Mouse (Mus musculus) testis, postnatal 14 days (tissue): ENCODE data around the gene Abhd17a.

Experiments used
- DNase-seq: peaks from one replicate; pipeline ENCODE4 v3.0.0; 2021; ENCODE audit warnings: low spot score

The Abhd17a gene

DNA sequence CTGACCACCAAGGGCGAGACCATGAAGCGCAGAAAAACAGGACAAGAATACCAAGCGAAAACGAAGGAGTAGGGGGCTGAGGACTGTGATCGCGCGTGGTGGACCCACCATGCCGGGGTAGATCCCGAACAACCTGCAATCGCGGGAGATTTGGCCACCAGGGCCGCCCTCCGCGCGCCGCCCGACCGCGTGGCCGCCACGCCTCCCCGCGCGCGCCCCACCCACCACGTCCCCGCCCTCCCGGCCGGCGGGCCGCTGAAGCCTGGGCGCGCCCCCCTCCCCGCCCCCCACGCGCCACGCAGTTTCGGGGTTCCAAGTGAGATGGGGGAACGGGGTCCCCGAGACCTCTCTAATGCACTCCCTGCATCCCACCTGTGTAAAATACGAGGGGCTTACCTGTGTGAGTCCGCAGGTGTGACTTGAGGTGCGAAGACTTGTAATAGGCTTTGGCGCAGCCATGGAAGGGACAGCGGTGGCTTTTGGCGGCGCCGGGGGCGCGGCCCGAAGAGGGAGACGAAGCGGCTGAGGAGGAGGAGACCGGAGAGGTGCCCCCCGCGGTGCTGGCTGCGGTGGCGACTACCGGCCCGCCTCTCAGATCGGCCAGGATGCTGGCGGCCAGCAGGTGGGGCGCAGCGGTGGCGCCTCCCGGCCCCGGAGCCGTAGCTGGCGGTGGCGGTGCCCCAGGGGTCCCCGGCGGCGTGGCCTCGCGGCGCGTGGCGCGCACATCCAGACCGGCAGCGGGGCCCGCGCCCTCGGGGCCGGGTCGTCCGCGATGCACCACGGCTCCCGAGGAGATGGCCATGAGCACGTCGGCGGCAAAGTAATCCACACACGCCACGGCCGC lies 13.6 kb downstream of the Abhd17a start:
- peak; percentile 58 for DNase-seq

DNA sequence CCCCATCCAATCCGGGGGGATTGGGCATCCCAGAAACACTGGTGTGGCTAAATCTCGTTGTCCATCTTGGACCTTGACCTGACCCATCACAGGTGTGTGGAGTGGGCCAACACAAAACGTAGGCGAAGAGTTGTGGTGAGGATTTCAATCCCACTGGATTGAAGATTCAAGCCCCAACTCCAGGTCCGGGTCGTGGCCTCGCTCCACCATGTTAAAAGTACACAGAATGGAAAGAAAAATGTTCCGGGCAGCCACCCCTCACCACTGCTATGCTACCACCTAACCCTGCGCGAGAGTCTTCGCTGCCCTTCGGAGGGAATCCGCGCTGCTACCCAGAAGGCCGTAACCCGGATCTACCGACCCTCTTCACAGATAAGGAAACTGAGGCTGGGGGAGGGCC lies 14.2 kb downstream of the Abhd17a start:
- no peak for DNase-seq

DNA sequence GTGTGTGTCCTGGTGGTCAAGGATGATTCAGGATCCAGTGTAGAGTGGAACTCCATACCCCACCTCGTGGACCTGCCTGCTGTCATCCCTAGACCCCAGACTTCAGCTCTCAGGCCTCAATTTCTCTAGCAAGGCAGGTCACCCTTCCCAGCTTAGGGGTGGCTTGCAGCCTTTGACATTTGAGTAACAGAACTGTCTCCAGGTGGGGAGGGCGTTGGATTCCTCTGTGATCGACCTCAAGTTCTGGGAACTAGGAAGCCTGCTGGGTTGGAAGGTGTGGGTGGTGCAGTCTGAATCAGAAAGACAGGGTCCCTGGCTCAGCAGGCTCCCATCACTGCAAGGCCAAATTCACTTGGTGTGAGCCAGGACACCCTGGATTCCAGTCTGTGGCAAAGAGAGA lies 15.2 kb downstream of the Abhd17a start:
- no peak for DNase-seq

GRCm38 (mm10) chr10:80573944-80574343 lies 16.2 kb downstream of the Abhd17a start:
- DNase-seq = no peak

DNA sequence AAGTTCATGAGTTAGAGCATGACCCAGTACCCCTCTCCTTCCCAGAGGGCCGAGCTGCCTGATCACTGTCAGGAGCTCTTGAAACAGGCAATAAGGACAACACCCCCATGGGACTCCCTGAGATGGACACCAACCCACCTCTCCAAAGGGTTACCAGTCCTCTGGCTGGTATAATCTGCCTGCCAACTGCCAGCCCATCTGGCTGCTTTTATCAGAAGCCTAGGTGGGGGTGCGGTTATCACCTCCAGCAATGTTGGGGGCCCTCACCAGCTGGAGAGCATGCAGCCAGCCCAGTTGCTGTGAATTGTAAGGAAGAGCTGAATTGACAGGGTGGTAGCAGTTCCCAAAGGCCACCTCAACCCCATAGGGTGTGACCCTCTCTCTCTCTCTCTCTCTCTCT lies 17.7 kb downstream of the Abhd17a start:
- DNase-seq = no peak

DNA sequence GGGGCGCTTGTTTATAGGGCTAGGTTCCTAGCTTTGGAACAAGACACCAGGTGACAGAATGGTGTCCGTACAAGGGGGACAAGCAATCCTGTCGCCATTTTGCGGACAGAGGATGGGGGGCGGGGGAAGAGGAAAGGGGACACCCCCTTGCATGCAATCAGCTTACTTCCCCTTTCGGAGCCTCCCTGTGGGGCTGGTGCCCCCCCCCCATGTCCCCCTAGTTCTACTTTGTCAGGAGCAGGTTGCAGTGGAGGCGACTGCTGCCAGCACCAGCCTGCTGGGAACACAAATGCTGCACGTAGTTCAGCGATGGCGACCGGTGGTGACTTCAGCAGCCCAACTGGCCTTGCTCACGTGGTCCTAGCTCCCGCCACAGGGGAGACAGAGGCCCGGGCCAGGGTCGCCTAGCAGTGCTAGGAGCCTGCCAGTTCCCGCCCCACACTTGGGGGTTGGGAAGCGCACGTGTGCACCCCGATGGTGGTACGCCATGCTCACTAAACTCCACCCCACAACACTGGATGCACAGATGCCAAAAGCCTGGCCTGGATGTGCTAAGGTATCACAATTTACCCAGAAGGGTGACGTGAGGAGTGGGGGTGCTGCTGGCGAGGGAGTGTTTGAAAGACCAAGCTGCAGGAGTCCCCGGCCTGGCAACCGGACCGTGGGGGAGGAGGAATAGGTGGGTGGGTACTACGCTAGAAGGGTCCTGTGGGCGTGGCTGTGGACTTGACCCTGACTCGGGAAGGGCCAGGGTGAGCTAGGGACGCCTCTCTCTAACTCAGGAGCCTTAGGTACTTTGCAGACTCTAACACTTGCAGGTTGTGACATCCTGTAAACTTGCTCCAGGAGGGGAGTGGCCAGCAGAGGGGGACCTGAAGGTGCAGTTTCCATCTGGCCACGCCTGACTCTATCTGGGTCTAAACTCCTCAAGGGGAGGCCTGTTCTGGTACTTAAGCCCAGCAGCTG lies 19.0 kb downstream of the Abhd17a start:
- no peak for DNase-seq

DNA sequence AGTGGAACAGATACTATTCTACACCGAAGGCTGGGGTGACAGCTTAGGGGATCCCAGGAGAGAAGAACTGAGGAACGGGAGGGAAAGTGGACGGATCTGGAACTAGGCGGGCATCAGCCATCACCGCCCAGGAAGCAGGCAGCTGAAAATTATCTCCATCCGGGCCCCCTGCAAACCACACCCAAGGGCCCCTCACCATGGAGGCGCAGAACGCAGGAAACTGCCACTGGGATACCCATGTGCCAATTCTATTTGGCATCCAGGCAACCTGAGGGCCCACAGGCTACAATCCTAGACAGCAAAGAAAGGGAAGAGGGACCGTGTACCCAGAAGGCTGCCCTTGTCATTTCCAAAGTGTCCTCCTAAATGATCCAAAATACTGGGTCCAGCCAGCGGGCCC lies 19.7 kb downstream of the Abhd17a start:
- no peak for DNase-seq

DNA sequence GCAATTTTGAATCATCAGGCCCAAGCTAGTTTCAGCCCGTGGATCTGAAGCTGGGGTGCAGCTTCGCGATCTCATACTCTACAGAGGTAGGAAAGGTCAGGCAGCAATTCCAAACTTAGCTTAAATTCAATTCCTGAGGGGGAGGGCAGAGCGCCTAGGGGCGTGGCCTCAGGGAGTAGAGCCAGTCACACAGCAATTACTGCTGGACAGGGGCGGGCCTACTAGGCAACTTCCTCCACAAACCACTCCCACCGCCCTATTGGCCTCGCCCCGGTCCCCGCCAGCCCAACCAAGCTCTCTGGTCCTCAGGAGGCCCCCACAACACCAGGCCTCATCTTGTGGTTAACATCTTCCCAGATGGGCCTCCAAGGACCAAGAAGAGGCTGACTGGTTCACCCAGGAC lies 20.5 kb downstream of the Abhd17a start:
- peak; percentile 77 for DNase-seq

GRCm38 (mm10) chr10:80568876-80569275 lies 21.3 kb downstream of the Abhd17a start:
- no peak for DNase-seq

DNA sequence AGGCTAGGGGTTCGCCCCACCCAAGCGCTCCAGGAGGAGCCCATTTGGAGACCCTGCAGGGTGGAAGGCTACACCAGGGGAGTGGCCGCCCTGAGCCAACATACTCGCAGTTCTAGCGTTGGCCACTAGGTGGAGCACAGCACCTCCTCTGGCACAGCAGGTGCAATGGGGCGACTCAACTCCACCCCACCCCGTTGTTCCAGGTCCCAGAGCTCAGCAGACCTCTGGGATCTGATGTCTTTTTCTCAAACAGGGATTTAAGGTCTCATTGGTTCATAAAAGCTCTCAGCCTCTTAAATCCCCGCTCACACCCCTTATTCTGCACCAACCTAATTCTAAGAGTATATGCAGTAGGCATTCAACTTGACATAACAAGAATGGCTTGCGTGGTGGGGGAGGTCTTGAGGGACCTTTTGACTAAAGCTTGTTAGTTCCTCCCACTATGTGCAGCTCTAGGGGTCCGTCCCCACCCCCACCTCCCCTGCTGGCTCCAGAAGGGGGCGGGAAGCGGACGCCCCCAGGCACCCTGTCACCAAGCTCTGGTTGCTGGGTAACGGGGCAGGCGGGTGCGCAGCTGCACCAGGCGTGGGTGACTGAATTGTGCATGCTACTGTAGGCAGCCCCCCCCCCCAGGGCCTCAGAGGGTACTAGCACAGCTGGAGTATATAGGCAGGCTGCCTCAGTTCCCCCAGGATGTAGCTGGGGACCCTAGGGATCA lies 23.6 kb downstream of the Abhd17a start:
- DNase-seq = peak; percentile 77

DNA sequence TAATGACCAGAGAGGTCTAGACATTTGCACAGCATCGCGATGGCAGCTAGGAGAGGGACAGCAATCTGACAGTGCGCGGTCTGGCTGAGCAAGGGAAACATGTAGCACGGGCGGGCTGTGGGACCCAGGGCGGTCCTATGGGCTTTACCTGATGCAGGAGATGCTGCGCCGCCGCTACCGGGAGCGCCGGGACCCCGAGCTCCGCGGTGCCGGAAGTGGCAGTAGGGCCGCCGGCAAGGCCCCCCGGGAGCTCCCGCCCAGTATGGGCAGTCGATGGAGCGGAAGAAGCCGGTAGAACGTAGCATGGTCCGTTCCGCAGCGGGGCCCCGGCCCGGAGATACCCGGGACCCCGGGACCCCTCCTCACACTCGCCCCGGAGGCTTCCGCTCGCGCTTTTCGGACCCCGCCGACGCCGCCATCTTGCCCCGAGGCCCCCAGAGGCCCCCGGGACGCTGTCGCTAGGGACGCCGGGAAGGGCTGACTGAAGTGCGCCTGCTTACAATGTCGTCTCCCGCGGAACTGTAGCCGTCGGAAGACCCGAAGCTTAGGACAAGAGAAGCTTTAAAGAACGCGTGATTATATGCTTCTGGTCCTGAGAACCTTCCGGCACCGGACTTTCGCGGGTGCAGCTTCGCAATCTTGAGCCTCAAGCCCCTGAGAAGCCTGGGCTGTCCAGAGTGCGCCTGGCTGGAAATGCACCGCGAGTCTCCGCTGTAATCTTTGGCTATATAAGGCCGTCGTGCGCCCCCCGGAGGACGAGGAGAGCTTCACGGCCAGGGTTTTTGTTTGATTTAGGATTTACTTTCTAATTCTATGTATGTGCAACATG lies 28.8 kb downstream of the Abhd17a start, which contains the start of gene Rexo1:
Gene Rexo1, minus strand, starts transcription at position 445 of the 829 bp plus-strand sequence.
- peak; percentile 91 for DNase-seq

DNA sequence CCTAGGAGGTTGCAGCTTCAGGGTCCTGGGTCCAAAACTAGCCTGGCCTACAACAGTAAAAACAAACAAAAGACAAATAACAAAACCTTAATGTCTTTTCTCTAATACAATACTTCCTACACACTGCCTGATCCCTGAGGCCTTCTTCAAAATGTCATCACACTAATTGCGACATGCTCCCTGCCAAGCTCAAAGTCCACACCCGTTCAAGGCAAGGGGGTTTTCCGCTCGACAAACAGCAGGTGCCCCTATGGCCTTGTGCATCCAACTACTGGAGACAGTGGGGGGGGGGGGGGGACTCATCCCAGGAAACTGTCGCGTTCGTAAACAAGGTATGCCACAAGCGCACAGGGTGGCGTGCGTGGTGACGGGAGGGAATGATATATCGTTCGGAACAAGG lies 29.5 kb downstream of the Abhd17a start:
- DNase-seq = no peak

- DNase-seq = no peak
Observed at GRCm38 (mm10) chr10:80559431-80559830, 30.7 kb downstream of the Abhd17a start.

- peak; percentile 73 for DNase-seq
Observed at GRCm38 (mm10) chr10:80557346-80557965, 32.7 kb downstream of the Abhd17a start.

DNA sequence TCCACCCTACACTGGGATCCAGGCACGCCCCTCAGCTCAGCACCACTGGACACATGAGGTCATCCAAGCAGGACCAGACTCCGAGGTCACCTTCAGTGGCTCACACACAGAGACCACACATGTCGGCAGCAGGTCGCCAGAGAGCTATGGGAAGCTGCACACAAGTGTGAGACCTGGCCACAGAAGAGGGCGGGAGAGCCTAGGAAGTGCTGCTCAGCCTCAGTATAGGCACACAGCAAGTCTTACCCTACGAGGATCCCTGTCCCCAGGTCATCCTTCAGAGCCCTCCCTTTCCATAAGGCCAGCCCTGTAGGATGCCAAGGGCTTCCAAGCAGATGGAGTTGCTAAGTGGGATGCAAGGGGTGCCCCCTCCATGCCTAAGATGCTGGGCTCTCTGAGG lies 36.1 kb downstream of the Abhd17a start:
- no peak for DNase-seq

DNA sequence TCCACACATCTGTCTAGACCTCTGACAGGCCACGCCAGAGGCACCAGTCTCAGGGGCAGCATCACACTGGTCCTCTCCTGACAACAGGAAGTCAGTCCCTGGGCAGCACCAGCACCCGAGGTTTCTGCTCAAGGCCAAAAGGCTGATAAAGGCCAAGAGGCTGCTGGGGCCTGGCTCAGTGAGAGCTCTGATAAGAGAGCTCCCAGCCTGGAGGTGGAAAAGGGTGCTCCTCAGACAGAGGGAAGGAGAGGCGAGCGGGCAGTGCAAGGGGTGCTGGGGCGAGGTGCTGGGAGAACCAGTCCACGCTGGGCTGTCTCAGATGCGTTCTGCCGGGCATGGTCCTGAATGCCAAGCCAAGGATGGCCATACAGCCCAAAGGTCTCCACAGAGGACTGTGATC lies 36.6 kb downstream of the Abhd17a start:
- peak; percentile 74 for DNase-seq

DNA sequence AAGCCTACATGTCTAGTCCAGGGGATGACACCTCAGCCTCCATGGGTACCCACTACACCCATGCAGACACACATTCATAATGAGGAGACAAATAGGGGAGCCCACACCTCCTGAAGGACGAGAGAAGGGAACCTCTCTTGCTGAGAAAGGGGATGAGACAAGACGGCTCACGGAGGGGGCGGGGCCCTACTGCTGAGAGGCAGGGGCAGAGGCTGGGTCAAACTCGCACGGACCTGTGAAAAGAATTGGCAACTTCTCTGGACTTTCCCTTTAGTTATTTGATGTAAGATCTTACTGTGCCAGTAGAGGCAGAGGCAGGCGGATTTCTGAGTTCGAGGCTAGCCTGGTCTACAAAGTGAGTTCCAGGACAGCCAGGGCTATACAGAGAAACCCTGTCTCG lies 37.8 kb downstream of the Abhd17a start:
- no peak for DNase-seq

- DNase-seq = peak; percentile 76
Observed at GRCm38 (mm10) chr10:80549279-80549678, 40.9 kb downstream of the Abhd17a start.

DNA sequence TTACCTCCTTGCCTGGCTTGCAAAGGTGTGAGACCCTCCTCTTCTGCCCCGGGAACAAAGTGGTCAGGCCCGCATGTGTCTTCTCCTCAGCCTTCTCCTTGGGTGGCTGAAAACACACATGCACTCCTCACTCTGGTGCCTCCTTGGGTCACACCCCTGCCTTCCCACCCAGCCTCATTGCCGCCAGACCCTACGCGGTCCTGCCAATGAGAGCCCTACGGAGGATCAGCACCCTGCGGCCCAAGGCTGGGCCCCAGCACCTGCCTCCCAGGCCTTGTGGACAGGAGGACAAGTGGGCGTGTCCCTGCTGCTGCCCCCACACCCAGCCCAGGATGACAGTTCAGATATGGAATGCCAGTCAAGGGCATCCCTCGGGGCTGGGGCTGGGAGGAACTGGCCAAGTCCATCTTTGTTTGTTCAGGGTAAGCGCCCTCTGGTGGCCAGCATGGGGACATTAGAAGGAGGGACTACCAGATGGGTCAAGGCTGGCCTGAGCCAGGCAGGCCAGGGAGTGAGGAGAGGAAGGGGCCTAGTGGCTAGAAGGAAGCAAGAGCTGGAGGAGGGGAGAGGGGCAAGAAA lies 41.6 kb downstream of the Abhd17a start:
- DNase-seq = peak; percentile 85

- DNase-seq = no peak
Observed at GRCm38 (mm10) chr10:80547539-80547938, 42.6 kb downstream of the Abhd17a start.
